Mouse (Mus musculus): Measurements from ENCODE around the gene Gh. TPM values are rescaled to one million over a fixed set of nuclear protein-coding genes. Genes with fewer than 3 reads are reported as not detected.

Gh gene
- polyA plus RNA-seq, 1 experiment = not detected

- Histone ChIP-seq H3K4me3 (replicated peaks) (no peak overlapping the region), H3K36me3 (replicated peaks; ENCODE audit: low read length) (no peaks in the 10 kb centered on the region), H3K27me3 (replicated peaks) (peaks cover 10% of the 10 kb centered on the region), H3K4me1 (no peaks in the 10 kb centered on the region), H3K9me3 (peaks cover 8% of the 10 kb centered on the region)
- no peak for TF ChIP-seq GATA1 (IDR thresholded peaks at IDR 0.05; ENCODE audit: borderline replicate concordance, low read length)
- TF ChIP-seq FLI1 (IDR thresholded peaks at IDR 0.05; ENCODE audit: low read length) = no peak
Measured at GRCm38 (mm10) chr11:106291861-106292260, 9.8 kb downstream of the Gh start.

GRCm38 (mm10) chr11:106290376-106290775 lies 11.3 kb downstream of the Gh start:
- H3K9me3 ChIP-seq = peaks cover 8% of the 10 kb centered on the region
- no peak for TF ChIP-seq FLI1 (IDR thresholded peaks at IDR 0.05; ENCODE audit: low read length)
- TF ChIP-seq GATA1 (IDR thresholded peaks at IDR 0.05; ENCODE audit: borderline replicate concordance, low read length) = no peak
- H3K36me3 ChIP-seq (replicated peaks; ENCODE audit: low read length) = no peaks in the 10 kb centered on the region
- H3K4me1 ChIP-seq = no peaks in the 10 kb centered on the region
- peaks cover 18% of the 10 kb centered on the region for H3K27me3 ChIP-seq (replicated peaks)
- no peak overlapping the region for H3K4me3 ChIP-seq (replicated peaks)

GRCm38 (mm10) chr11:106289369-106289768 lies 12.3 kb downstream of the Gh start:
- no peak for TF ChIP-seq FLI1 (IDR thresholded peaks at IDR 0.05; ENCODE audit: low read length)
- no peak for TF ChIP-seq GATA1 (IDR thresholded peaks at IDR 0.05; ENCODE audit: borderline replicate concordance, low read length)
- peaks cover 8% of the 10 kb centered on the region for H3K9me3 ChIP-seq
- H3K27me3 ChIP-seq (replicated peaks) = peaks cover 28% of the 10 kb centered on the region
- H3K4me3 ChIP-seq (replicated peaks) = no peak overlapping the region
- H3K36me3 ChIP-seq (replicated peaks; ENCODE audit: low read length) = no peaks in the 10 kb centered on the region
- H3K4me1 ChIP-seq = peaks cover 2% of the 10 kb centered on the region; the same call in 1 of the 2 replicates

GRCm38 (mm10) chr11:106286987-106287386 lies 14.7 kb downstream of the Gh start:
- H3K4me3 ChIP-seq (replicated peaks) = no peak overlapping the region
- H3K4me1 ChIP-seq = peaks cover 9% of the 10 kb centered on the region; the same call in 1 of the 2 replicates
- 0 out of 2 replicates have a peak, but pooled peaks cover 5% of the 10 kb centered on the region for H3K9me3 ChIP-seq
- H3K27me3 ChIP-seq (replicated peaks) = peaks cover 42% of the 10 kb centered on the region
- TF ChIP-seq GATA1 (IDR thresholded peaks at IDR 0.05; ENCODE audit: borderline replicate concordance, low read length) = no peak
- no peak for TF ChIP-seq FLI1 (IDR thresholded peaks at IDR 0.05; ENCODE audit: low read length)
- H3K36me3 ChIP-seq (replicated peaks; ENCODE audit: low read length) = no peaks in the 10 kb centered on the region

- TF ChIP-seq FLI1 (IDR thresholded peaks at IDR 0.05; ENCODE audit: low read length) (no peak), GATA1 (IDR thresholded peaks at IDR 0.05; ENCODE audit: borderline replicate concordance, low read length) (no peak)
- Histone ChIP-seq H3K36me3 (replicated peaks; ENCODE audit: low read length) (no peaks in the 10 kb centered on the region), H3K4me3 (replicated peaks) (no peak overlapping the region), H3K27me3 (replicated peaks) (peaks cover 48% of the 10 kb centered on the region), H3K4me1 (peaks cover 9% of the 10 kb centered on the region; the same call in 1 of the 2 replicates), H3K9me3 (no peaks in the 10 kb centered on the region)
Measured at GRCm38 (mm10) chr11:106286206-106286605, 15.5 kb downstream of the Gh start.

- no peaks in the 10 kb centered on the region for H3K36me3 ChIP-seq (replicated peaks; ENCODE audit: low read length)
- no peak for TF ChIP-seq GATA1 (IDR thresholded peaks at IDR 0.05; ENCODE audit: borderline replicate concordance, low read length)
- no peak for TF ChIP-seq FLI1 (IDR thresholded peaks at IDR 0.05; ENCODE audit: low read length)
- H3K4me3 ChIP-seq (replicated peaks) = no peak overlapping the region
- H3K4me1 ChIP-seq = peaks cover 9% of the 10 kb centered on the region; the same call in 1 of the 2 replicates
- H3K9me3 ChIP-seq = no peaks in the 10 kb centered on the region
- peaks cover 51% of the 10 kb centered on the region for H3K27me3 ChIP-seq (replicated peaks)
Measured at GRCm38 (mm10) chr11:106284126-106284525, 17.5 kb downstream of the Gh start.

- no peak for TF ChIP-seq FLI1 (IDR thresholded peaks at IDR 0.05; ENCODE audit: low read length)
- no peak for TF ChIP-seq GATA1 (IDR thresholded peaks at IDR 0.05; ENCODE audit: borderline replicate concordance, low read length)
- H3K4me1 ChIP-seq = peaks cover 9% of the 10 kb centered on the region; the same call in 1 of the 2 replicates
- H3K4me3 ChIP-seq (replicated peaks) = no peak overlapping the region
- H3K9me3 ChIP-seq = no peaks in the 10 kb centered on the region
- H3K36me3 ChIP-seq (replicated peaks; ENCODE audit: low read length) = no peaks in the 10 kb centered on the region
- H3K27me3 ChIP-seq (replicated peaks) = peaks cover 53% of the 10 kb centered on the region
Measured at GRCm38 (mm10) chr11:106283371-106283770, 18.3 kb downstream of the Gh start.

GRCm38 (mm10) chr11:106282452-106282851 lies 19.2 kb downstream of the Gh start:
- TF ChIP-seq FLI1 (IDR thresholded peaks at IDR 0.05; ENCODE audit: low read length) = no peak
- TF ChIP-seq GATA1 (IDR thresholded peaks at IDR 0.05; ENCODE audit: borderline replicate concordance, low read length) = no peak
- Histone ChIP-seq H3K4me1 (peaks cover 17% of the 10 kb centered on the region), H3K9me3 (no peaks in the 10 kb centered on the region), H3K4me3 (replicated peaks) (no peak overlapping the region), H3K27me3 (replicated peaks) (peaks cover 50% of the 10 kb centered on the region), H3K36me3 (replicated peaks; ENCODE audit: low read length) (no peaks in the 10 kb centered on the region)

- Histone ChIP-seq H3K27me3 (replicated peaks) (peaks cover 7% of the 10 kb centered on the region), H3K9me3 (no peaks in the 10 kb centered on the region), H3K36me3 (replicated peaks; ENCODE audit: low read length) (no peaks in the 10 kb centered on the region), H3K4me1 (peaks cover 47% of the 10 kb centered on the region), H3K4me3 (replicated peaks) (peak within 1 kb of the TSS; percentile 85)
- TF ChIP-seq FLI1 (IDR thresholded peaks at IDR 0.05; ENCODE audit: low read length) (no peak), GATA1 (IDR thresholded peaks at IDR 0.05; ENCODE audit: borderline replicate concordance, low read length) (no peak)
Measured at GRCm38 (mm10) chr11:106276454-106276853, 25.2 kb downstream of the Gh start, which contains the start of gene Tcam1. Gene Tcam1, plus strand, starts transcription at chr11:106276672.

GRCm38 (mm10) chr11:106274971-106275411 lies 26.7 kb downstream of the Gh start:
- Histone ChIP-seq H3K4me1 (peaks cover 62% of the 10 kb centered on the region), H3K36me3 (replicated peaks; ENCODE audit: low read length) (peaks cover 2% of the 10 kb centered on the region), H3K9me3 (no peaks in the 10 kb centered on the region), H3K4me3 (replicated peaks) (no peak overlapping the region), H3K27me3 (replicated peaks) (peaks cover 2% of the 10 kb centered on the region)
- TF ChIP-seq GATA1 (IDR thresholded peaks at IDR 0.05; ENCODE audit: borderline replicate concordance, low read length) = no peak

Data from megakaryocyte, embryonic 14.5 days (primary cell).